In the genomic region with DNA sequence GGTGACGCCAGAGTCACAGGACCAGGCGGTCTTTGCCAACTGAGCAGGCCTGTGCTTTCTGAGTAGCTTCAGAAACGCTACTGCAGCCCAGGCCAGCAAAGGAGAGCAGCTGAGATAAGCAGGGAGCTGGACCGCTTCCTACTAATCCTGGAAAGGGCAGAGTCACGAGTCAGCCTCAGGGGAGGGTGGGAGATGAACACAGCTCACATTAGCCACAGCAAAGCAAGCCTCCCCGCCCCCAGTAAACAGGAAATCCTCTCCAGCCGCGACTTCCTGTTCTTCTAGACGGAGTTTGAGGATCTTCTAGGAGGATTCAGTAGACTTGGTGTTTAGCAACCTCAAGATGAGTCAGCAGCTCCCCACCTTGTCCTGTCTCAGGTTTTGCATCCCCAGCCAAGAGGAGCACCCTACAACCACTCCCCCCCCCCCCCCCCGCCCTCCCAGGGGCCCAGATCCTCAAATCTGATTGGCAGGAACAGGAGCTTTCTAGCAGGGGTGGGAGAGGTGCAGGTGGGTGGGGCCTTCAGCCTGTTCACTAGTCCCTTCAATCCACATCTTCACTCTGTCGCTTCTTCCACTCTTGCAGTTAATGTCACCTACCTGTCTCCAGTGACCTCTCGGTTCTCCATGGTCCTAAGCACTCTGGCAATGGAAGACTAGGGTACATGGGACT, we compare ENCODE assay signal across 8 mouse cellular contexts. TPM values are rescaled to one million over a fixed set of nuclear protein-coding genes. Genes with fewer than 3 reads are reported as not detected.
DNase-seq lines count a peak whose midpoint lies in the region; ATAC-seq and TF ChIP-seq lines count a peak whose summit lies in the region.

No protein-coding gene starts in this region.

- no peak for TF ChIP-seq CTCF in ES-Bruce4 (IDR thresholded peaks at IDR 0.05; ENCODE audit: low read depth, low read length)
- no peak for TF ChIP-seq CTCF in heart, postnatal 0 days (IDR thresholded peaks at IDR 0.05; ENCODE audit: low read depth)

- no peaks in the 10 kb centered on the region for H3K36me3 ChIP-seq in ES-Bruce4 (ENCODE audit: control insufficient read depth, insufficient read depth, low read length, poor library complexity, severe bottlenecking)
- H3K36me3 ChIP-seq in heart, postnatal 0 days (replicated peaks; ENCODE audit: control insufficient read depth, insufficient read depth, low read length): no peaks in the 10 kb centered on the region
- no peaks in the 10 kb centered on the region for H3K36me3 ChIP-seq in limb, embryonic 11.5 days (ENCODE audit: control insufficient read depth, insufficient read depth, low read length)

- peaks cover 6% of the 10 kb centered on the region for H3K4me1 ChIP-seq in ES-Bruce4 (ENCODE audit: control insufficient read depth, insufficient read depth, low read length)
- H3K4me1 ChIP-seq in heart, postnatal 0 days (ENCODE audit: control insufficient read depth, insufficient read depth): peaks cover 29% of the 10 kb centered on the region
- 0 out of 2 replicates have a peak, but pooled peaks cover 6% of the 10 kb centered on the region for H3K4me1 ChIP-seq in limb, embryonic 11.5 days (ENCODE audit: control insufficient read depth, insufficient read depth, low read length)

- peak; percentile 68 for DNase-seq in layer of hippocampus, adult 11-12 months (ENCODE audit: low spot score)
- no peak for DNase-seq in layer of hippocampus, postnatal 25 days (ENCODE audit: extremely low spot score in 1 of 2, low spot score in 1 of 2)
- DNase-seq in cerebellum, postnatal 36 days: peak; percentile 19 to 32
- DNase-seq in heart, postnatal 0 days (ENCODE audit: low spot score): peak; percentile 93
- peak; percentile 29 for DNase-seq in limb, embryonic 11.5 days (ENCODE audit: low spot score)
- DNase-seq in urinary bladder, postnatal 36 days (ENCODE audit: low spot score in 2 of 2): peak; percentile 43 to 75

- no peak overlapping the region for H3K9ac ChIP-seq in ES-Bruce4 (ENCODE audit: low read depth, poor library complexity, severe bottlenecking)
- H3K9ac ChIP-seq in heart, postnatal 0 days (replicated peaks; ENCODE audit: low read depth, low read length): no peak overlapping the region
- H3K9ac ChIP-seq in limb, embryonic 11.5 days (ENCODE audit: low read length): no peak overlapping the region

- no peaks in the 10 kb centered on the region for H3K9me3 ChIP-seq in ES-Bruce4 (replicated peaks; ENCODE audit: control insufficient read depth, insufficient read depth, low read length, poor library complexity, severe bottlenecking)
- no peaks in the 10 kb centered on the region for H3K9me3 ChIP-seq in heart, postnatal 0 days (replicated peaks; ENCODE audit: control insufficient read depth, low read length)
- H3K9me3 ChIP-seq in limb, embryonic 11.5 days (ENCODE audit: control insufficient read depth, low read length): no peaks in the 10 kb centered on the region

- H3K4me3 ChIP-seq in ES-Bruce4 (ENCODE audit: low read depth, low read length): peak overlapping the region; percentile 17; the same call in 1 of the 2 replicates
- H3K4me3 ChIP-seq in heart, postnatal 0 days (ENCODE audit: low read depth, low read length): no peak overlapping the region
- no peak overlapping the region for H3K4me3 ChIP-seq in limb, embryonic 11.5 days (ENCODE audit: low read depth, low read length)

- peak; percentile 73 for TF ChIP-seq EP300 in ES-Bruce4 (IDR thresholded peaks at IDR 0.05; ENCODE audit: insufficient read depth, low read depth, low read length)
- TF ChIP-seq EP300 in heart, postnatal 0 days (IDR thresholded peaks at IDR 0.05; ENCODE audit: low read depth): peak; percentile 96

- no peak overlapping the region for H3K4me2 ChIP-seq in heart, postnatal 0 days (ENCODE audit: low read depth, low read length)
- H3K4me2 ChIP-seq in limb, embryonic 11.5 days (ENCODE audit: low read depth, severe bottlenecking): no peak overlapping the region

- TF ChIP-seq POLR2A in ES-Bruce4 (IDR thresholded peaks at IDR 0.05; ENCODE audit: insufficient read depth, low read length): peak; percentile 20

- no peaks in the 10 kb centered on the region for H3K27me3 ChIP-seq in ES-Bruce4 (ENCODE audit: control insufficient read depth, insufficient read depth, low read length, poor library complexity, severe bottlenecking)
- H3K27me3 ChIP-seq in heart, postnatal 0 days (ENCODE audit: control insufficient read depth, insufficient read depth, low read length): no peaks in the 10 kb centered on the region
- no peaks in the 10 kb centered on the region for H3K27me3 ChIP-seq in limb, embryonic 11.5 days (ENCODE audit: control insufficient read depth, insufficient read depth, low read length)

- WGBS in heart, postnatal 0 days: 15% methylated on average over 11 of the region's 12 CpGs
- 47% methylated on average over 11 of the region's 12 CpGs for WGBS in limb, embryonic 11.5 days

- peak; percentile 94 for ATAC-seq in heart, postnatal 0 days (ENCODE audit: insufficient read depth, low read depth)
- ATAC-seq in limb, embryonic 11.5 days (ENCODE audit: insufficient number of reproducible peaks, low FRiP score, low TSS enrichment, low read depth): no peak
- ATAC-seq in monocyte, adult 5-6 weeks (replicated peaks; ENCODE audit: insufficient number of reproducible peaks, low FRiP score, low TSS enrichment, poor library complexity, severe bottlenecking): peak; percentile 91

- H3K27ac ChIP-seq in ES-Bruce4 (ENCODE audit: insufficient read depth, low read length): peak overlapping the region; percentile 32
- H3K27ac ChIP-seq in heart, postnatal 0 days (ENCODE audit: low read depth): peak overlapping the region; percentile 85
- no peak overlapping the region for H3K27ac ChIP-seq in limb, embryonic 11.5 days (replicated peaks; ENCODE audit: low read depth, low read length)

RNA-seq across cellular contexts. Expression of gene Rhob, which starts 21.7 kb away (rescaled TPM):
- 100 to 1,000 TPM; 336 to 418 TPM for total RNA-seq in layer of hippocampus, postnatal 25 days (2021)
- 20.0 and 21.0 TPM in 2 replicates for polyA plus RNA-seq in ES-Bruce4 (2011; ENCODE audit: insufficient read depth, insufficient read length, low read depth, missing spikeins)
- total RNA-seq in heart, postnatal 0 days (2014; rRNA removed; ENCODE audit: low replicate concordance): 202 and 228 TPM in 2 replicates
- polyA plus RNA-seq in heart, postnatal 0 days (2015; fragmentation: Nextera tagmentation; extraction: Ambion mirVana): 31.4 and 34.2 TPM in 2 replicates
- 27.6 and 28.7 TPM in 2 replicates for polyA plus RNA-seq in limb, embryonic 11.5 days (2014; fragmentation: Nextera tagmentation; extraction: Ambion mirVana)
- 45.8 to 134 TPM (median 53.2 TPM) in 3 replicates for total RNA-seq in monocyte, adult 5-6 weeks (2017)

Comparison
In these comparisons a context has a peak if more than half of its experiments do, and no peak if none do; other contexts are left out.
1. DNase-seq: peak in layer of hippocampus, adult 11-12 months (single experiment), cerebellum, postnatal 36 days (2 of 2), heart, postnatal 0 days (single experiment), limb, embryonic 11.5 days (single experiment) and urinary bladder, postnatal 36 days (2 of 2); none in layer of hippocampus, postnatal 25 days (0 of 2).